Mouse (Mus musculus): Measurements from ENCODE around the gene Zyx.

GRCm38 (mm10) chr6:42376016-42376415 lies 26.6 kb downstream of the Zyx start:
- TF ChIP-seq MAFK (IDR thresholded peaks at IDR 0.05; ENCODE audit: insufficient read depth, low read depth, low read length): no peak
- TF ChIP-seq HCFC1 (IDR thresholded peaks at IDR 0.05; ENCODE audit: borderline replicate concordance, insufficient read depth, low read length): no peak
- TF ChIP-seq ZC3H11A (IDR thresholded peaks at IDR 0.05; ENCODE audit: borderline replicate concordance, low read depth, low read length): no peak
- no peak for TF ChIP-seq ZNF384 (IDR thresholded peaks at IDR 0.05; ENCODE audit: low read depth, low read length)
